Mouse (Mus musculus): Measurements from ENCODE around the gene Setdb1. TPM values are rescaled to one million over a fixed set of nuclear protein-coding genes. Genes with fewer than 3 reads are reported as not detected.

The Setdb1 gene
- total and polyA plus RNA-seq, 3 experiments: 33.7 to 49.5 (median 43.2) TPM

GRCm38 (mm10) chr3:95337345-95337744 is 19.7 kb downstream of the Setdb1 start:
- dilution Hi-C loops (cut with MboI; ENCODE audit: extremely low pct_ligation_motif_present, extremely low pct_unique_long_range_greater_than_20kb, low sequenced_read_pairs) (no loop called here), in situ Hi-C loops (cut with MboI; ENCODE audit: low pct_ligation_motif_present, low pct_unique_long_range_greater_than_20kb, low sequenced_read_pairs) (loop anchor here (10.0 kb wide), 1 partner anchor 127 kb away; no protein-coding TSS in a partner anchor)
- Histone ChIP-seq H3K9me3 (replicated peaks; ENCODE audit: low read length) (no peaks in the 10 kb centered on the region), H3K9ac (ENCODE audit: insufficient read depth, low read depth) (no peak overlapping the region), H3K27me3 (replicated peaks) (no peaks in the 10 kb centered on the region), H3K36me3 (replicated peaks in 1 of 2; ENCODE audit: control insufficient read depth in 1 of 2, insufficient read depth in 1 of 2, low read length in 1 of 2) (peaks cover 75 to 94% of the 10 kb centered on the region in 2 experiments), H3K4me1 (ENCODE audit: control insufficient read depth in 1 of 2, insufficient read depth in 2 of 2) (no peaks in the 10 kb centered on the region), H3K27ac (ENCODE audit: insufficient read depth, low read depth) (no peak overlapping the region), H3K79me2 (replicated peaks; ENCODE audit: control insufficient read depth, extremely low read depth, insufficient read depth, poor library complexity, severe bottlenecking) (no peaks in the 10 kb centered on the region), H3K4me2 (ENCODE audit: insufficient read depth, low read depth, poor library complexity, severe bottlenecking) (no peak overlapping the region), H3K4me3 (replicated peaks in 1 of 3; ENCODE audit: low read depth in 2 of 3, low read length in 2 of 3, poor library complexity in 1 of 3) (no peak overlapping the region)
- TF ChIP-seq KAT2A (IDR thresholded peaks at IDR 0.05; ENCODE audit: insufficient replicate concordance, low read length) (no peak), BHLHE40 (IDR thresholded peaks at IDR 0.05; ENCODE audit: low read depth, low read length) (no peak)
- no peak for DNase-seq (ENCODE audit: extremely low read depth)

GRCm38 (mm10) chr3:95331528-95331927 is 25.5 kb downstream of the Setdb1 start:
- no peak overlapping the region for H3K4me3 ChIP-seq (replicated peaks in 1 of 3; ENCODE audit: low read depth in 2 of 3, low read length in 2 of 3, poor library complexity in 1 of 3)
- in situ Hi-C loops (cut with MboI; ENCODE audit: low pct_ligation_motif_present, low pct_unique_long_range_greater_than_20kb, low sequenced_read_pairs): loop anchor here (10.0 kb wide), 1 partner anchor 133 kb away; no protein-coding TSS in a partner anchor
- no peak overlapping the region for H3K9ac ChIP-seq (ENCODE audit: insufficient read depth, low read depth)
- H3K4me2 ChIP-seq (ENCODE audit: insufficient read depth, low read depth, poor library complexity, severe bottlenecking): no peak overlapping the region
- peaks cover 2% of the 10 kb centered on the region; the same call in 1 of the 2 replicates for H3K79me2 ChIP-seq (replicated peaks; ENCODE audit: control insufficient read depth, extremely low read depth, insufficient read depth, poor library complexity, severe bottlenecking)
- dilution Hi-C loops (cut with MboI; ENCODE audit: extremely low pct_ligation_motif_present, extremely low pct_unique_long_range_greater_than_20kb, low sequenced_read_pairs): no loop called here
- no peak overlapping the region for H3K27ac ChIP-seq (ENCODE audit: insufficient read depth, low read depth)
- no peak for TF ChIP-seq TCF12 (IDR thresholded peaks at IDR 0.05; ENCODE audit: low read depth, low read length)
- TF ChIP-seq ZNF384 (IDR thresholded peaks at IDR 0.05; ENCODE audit: low read depth, low read length): peak; percentile 54
- H3K4me1 ChIP-seq (ENCODE audit: control insufficient read depth in 1 of 2, insufficient read depth in 2 of 2): no peaks in the 10 kb centered on the region
- no peaks in the 10 kb centered on the region for H3K9me3 ChIP-seq (replicated peaks; ENCODE audit: low read length)
- H3K36me3 ChIP-seq (replicated peaks in 1 of 2; ENCODE audit: control insufficient read depth in 1 of 2, insufficient read depth in 1 of 2, low read length in 1 of 2): peaks cover 52 to 86% of the 10 kb centered on the region in 2 experiments
- no peak for DNase-seq (ENCODE audit: extremely low read depth)
- H3K27me3 ChIP-seq (replicated peaks): no peaks in the 10 kb centered on the region

DNA sequence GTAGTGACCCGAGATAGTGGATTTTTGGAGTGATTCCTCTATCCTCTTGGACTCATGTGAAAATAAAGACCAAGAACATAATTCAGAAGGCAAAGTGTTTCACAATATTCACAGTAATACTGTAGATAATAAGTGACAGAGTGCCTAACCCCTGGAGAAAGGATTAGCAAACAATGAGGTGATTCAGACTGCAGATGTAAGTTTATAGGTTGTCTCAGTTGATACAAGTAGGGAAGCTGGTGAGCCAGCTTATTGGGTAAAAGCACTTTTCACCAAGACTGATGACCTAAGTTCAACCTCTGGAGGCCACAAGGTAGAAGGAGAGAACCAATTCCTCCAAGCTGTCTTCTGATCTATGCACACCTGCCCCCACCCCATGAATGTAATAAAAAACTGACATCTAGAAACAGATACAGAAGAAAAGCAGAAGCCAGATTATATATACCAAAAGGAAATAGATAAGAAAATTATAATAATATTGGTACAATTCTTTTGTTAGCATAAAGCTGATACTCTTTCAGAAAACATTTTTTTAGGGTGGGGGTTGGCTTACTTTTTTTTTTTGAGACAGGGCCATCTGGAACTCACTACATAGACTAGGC is 28.1 kb downstream of the Setdb1 start:
- TF ChIP-seq USF2 (conservative IDR thresholded peaks at IDR 0.05; ENCODE audit: low read depth, low read length) (no peak), UBTF (IDR thresholded peaks at IDR 0.05; ENCODE audit: low read depth, low read length) (no peak)
- no peak for DNase-seq (ENCODE audit: extremely low read depth)

More for the DNA sequence above, 28.1 kb downstream of the Setdb1 start:
- Histone ChIP-seq H3K9me3 (replicated peaks; ENCODE audit: low read length) (no peaks in the 10 kb centered on the region), H3K4me2 (ENCODE audit: insufficient read depth, low read depth, poor library complexity, severe bottlenecking) (no peak overlapping the region), H3K79me2 (replicated peaks; ENCODE audit: control insufficient read depth, extremely low read depth, insufficient read depth, poor library complexity, severe bottlenecking) (peaks cover 2% of the 10 kb centered on the region; the same call in 1 of the 2 replicates), H3K4me3 (replicated peaks in 1 of 3; ENCODE audit: low read depth in 2 of 3, low read length in 2 of 3, poor library complexity in 1 of 3) (no peak overlapping the region), H3K27me3 (replicated peaks) (no peaks in the 10 kb centered on the region), H3K27ac (ENCODE audit: insufficient read depth, low read depth) (no peak overlapping the region), H3K9ac (ENCODE audit: insufficient read depth, low read depth) (no peak overlapping the region), H3K4me1 (ENCODE audit: control insufficient read depth in 1 of 2, insufficient read depth in 2 of 2) (no peaks in the 10 kb centered on the region), H3K36me3 (replicated peaks in 1 of 2; ENCODE audit: control insufficient read depth in 1 of 2, insufficient read depth in 1 of 2, low read length in 1 of 2) (peaks cover 59 to 90% of the 10 kb centered on the region in 2 experiments)
- dilution Hi-C loops (cut with MboI; ENCODE audit: extremely low pct_ligation_motif_present, extremely low pct_unique_long_range_greater_than_20kb, low sequenced_read_pairs): no loop called here
- in situ Hi-C loops (cut with MboI; ENCODE audit: low pct_ligation_motif_present, low pct_unique_long_range_greater_than_20kb, low sequenced_read_pairs): no loop called here
